Mouse (Mus musculus): ENCODE results near the gene Dapk2.

GRCm38 (mm10) chr9:66236615-66237014, 78.6 kb downstream of the Dapk2 start:
- no peak for TF ChIP-seq POLR2A (IDR thresholded peaks at IDR 0.05; ENCODE audit: borderline replicate concordance, low read depth, low read length)
- no peak for TF ChIP-seq CTCF (IDR thresholded peaks at IDR 0.05; ENCODE audit: low read depth, low read length)
